Mouse (Mus musculus) heart, postnatal 14 days (tissue): ENCODE data around the gene L3mbtl4. TPM values are rescaled to one million over a fixed set of nuclear protein-coding genes. Genes with fewer than 3 reads are reported as not detected.
"Not testable (repeated sequence)": the region's sequence is repeated elsewhere in the genome, so short reads cannot be mapped to it uniquely, and the experiment has no call there.

Experiments used
- DNase-seq, 2 experiments: peaks; one replicate each; pipeline ENCODE4 v3.0.0; 2021 to 2022
- intact Hi-C: fragments of 180-260 bp; cut with DNase I; formaldehyde crosslinking; loops from one replicate; pipeline ENCODE4 v1.15.1; 2025
- total RNA-seq, 2 experiments: library from RNA; stranded (reverse); gene quantifications; 2 replicates each; pipeline ENCODE4 v1.2.3; 2021

The L3mbtl4 gene
- total RNA-seq, 2 experiments from 2014 or later = not detected

DNA sequence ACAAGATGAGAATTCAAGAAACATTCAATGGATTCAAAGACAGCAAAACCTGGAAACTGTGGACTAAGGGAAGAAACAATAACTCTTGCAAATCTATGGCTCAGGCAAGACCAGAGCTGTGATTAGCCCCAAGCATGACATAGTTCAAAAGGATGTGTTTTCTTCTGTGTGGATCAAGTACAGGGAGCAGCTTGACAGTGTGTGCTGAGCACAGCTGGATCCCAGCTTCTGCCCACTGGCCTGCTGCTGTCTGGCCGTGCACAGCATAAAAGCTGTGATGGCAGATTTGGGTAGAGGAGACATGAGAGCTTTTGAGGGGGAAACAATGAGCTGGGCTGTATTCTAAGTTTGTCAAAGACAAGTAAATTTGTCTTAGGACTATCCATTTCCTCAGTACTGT lies 84.1 kb downstream of the L3mbtl4 start:
- intact Hi-C loops = no loop called here
- DNase-seq = no peak

- intact Hi-C loops = no loop called here
These were observed 97.5 kb downstream of the L3mbtl4 start for GRCm38 (mm10) chr17:68371101-68371500.

GRCm38 (mm10) chr17:68388481-68388880 lies 114.9 kb downstream of the L3mbtl4 start:
- intact Hi-C loops = no loop called here
- no peak for DNase-seq

More at GRCm38 (mm10) chr17:68371101-68371500, 97.5 kb downstream of the L3mbtl4 start:
- DNase-seq = no peak

- intact Hi-C loops = no loop called here
- no peak for DNase-seq
These were observed 132.4 kb downstream of the L3mbtl4 start for GRCm38 (mm10) chr17:68405993-68406392.

DNA sequence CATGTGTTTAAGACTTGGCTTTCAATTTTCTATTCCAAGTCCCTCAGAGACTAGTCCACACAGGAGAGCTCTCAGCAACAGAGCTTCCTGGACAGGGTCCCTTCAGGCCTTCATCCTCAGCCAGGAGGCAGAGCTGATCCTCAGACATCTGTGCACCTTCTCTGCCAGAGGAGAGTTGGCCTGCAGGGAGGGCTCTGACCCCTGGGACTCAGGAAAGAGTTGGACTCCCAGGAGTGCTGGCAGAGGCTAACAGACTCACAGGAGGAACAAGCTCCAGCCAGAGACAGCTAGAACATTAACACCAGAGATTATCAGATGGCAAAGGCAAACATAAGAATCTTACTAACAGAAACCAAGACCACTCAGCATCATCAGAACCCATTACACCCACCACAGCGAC lies 133.5 kb downstream of the L3mbtl4 start:
- DNase-seq, intact Hi-C loops: not testable (repeated sequence)

- DNase-seq = no peak
- intact Hi-C loops = no loop called here
These were observed 149.3 kb downstream of the L3mbtl4 start for GRCm38 (mm10) chr17:68422663-68423498.

DNA sequence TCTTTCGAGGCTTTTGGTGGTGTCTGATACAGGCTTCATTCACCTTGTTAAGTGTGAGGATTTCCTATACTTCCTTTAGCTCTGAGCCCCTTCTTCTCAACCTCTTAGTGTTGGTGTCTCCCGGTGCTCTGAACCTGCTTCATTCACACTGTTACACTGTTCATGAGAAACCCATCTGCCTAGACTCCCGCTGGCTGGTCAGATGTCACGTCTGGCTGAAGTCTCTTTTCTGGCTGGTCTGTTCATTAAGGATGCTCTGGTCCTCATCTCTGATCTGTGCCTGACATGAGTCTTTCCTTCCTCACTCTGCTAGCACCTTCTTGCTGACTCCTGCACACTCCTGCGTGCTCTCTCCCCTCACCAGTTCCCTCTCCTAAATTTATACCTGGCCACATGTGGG lies 160.0 kb downstream of the L3mbtl4 start:
- intact Hi-C loops = no loop called here
- no peak for DNase-seq

- DNase-seq = no peak
- intact Hi-C loops = no loop called here
These were observed 177.3 kb downstream of the L3mbtl4 start for GRCm38 (mm10) chr17:68450921-68451320.

GRCm38 (mm10) chr17:68461471-68461870 lies 187.9 kb downstream of the L3mbtl4 start:
- intact Hi-C loops = no loop called here
- DNase-seq = no peak

- no peak for DNase-seq
- intact Hi-C loops = no loop called here
These were observed 193.7 kb downstream of the L3mbtl4 start for GRCm38 (mm10) chr17:68467311-68467710.

DNA sequence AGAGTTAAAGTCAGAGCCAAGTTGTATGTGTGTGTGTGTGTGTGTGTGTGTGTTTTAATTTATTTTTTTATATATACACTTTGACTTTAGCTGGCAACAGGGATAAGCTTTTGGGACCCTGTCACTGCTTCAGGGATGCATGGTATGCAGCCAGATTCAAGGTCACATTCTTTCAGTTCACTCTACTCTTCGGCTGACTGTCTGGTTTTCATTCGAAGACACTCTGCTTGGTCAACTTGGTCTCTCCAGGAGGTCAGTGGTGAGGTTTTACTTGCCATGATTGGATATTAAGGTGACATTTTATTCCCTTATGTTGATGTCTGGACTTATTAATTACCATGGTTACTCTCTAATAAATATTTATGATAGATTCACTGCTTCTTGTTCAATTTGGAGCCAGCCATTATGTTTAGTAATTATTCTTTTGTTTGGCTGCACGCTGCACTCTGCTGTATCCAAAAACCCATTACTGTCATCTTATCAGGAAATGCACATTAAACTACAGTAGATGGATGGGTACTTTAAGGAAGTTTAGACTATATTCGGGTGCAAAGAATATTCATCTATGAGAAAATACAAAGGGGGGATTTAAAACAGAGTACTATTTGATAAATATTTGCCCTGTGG lies 216.6 kb downstream of the L3mbtl4 start:
- intact Hi-C loops = no loop called here
- no peak for DNase-seq

DNA sequence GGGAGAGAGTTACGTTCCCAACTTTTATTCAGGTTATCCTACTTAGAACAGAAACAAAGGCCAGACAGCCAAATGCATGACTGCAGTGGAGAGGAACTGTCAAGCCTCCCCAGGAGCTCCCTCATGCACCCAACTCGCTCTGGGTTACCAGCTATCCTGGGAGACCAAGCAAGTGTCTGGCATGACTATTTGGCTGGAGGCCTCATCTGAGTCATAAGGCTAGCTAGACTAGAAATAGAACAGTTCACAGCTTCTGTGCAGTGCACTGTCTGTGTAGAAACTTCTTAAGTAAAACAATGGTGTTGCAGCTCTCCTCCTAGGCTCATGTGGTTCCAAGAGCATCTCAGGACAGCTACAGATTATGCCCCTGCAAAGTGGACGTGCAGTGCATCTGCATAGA lies 218.6 kb downstream of the L3mbtl4 start:
- intact Hi-C loops = no loop called here

DNA sequence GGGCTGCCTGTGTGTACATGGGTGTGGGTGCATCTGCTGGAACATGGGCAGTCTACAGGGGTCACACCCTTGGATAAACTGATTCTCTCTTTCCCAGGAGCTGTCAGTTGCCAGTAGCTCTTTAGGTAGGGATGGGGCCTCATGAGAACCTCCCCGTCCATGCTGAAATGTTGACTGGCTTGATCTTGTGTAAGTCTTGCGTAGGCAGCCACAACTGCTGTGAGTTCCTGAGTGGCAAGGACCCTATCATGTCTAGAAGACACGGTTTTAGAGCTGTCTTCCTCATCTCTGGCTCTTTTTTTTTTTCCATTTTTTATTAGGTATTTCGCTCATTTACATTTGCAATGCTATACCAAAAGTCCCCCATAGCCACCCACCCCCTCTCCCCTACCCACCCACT lies 229.4 kb downstream of the L3mbtl4 start:
- intact Hi-C loops, DNase-seq: not testable (repeated sequence)

More for the DNA sequence above, 218.6 kb downstream of the L3mbtl4 start:
- DNase-seq = peak; percentile 6 to 31

GRCm38 (mm10) chr17:68559698-68560097 lies 286.1 kb downstream of the L3mbtl4 start:
- no peak for DNase-seq
- intact Hi-C loops = no loop called here

- intact Hi-C loops = no loop called here
- DNase-seq = no peak
These were observed 286.7 kb downstream of the L3mbtl4 start for GRCm38 (mm10) chr17:68560264-68560663.

GRCm38 (mm10) chr17:68571806-68572205 lies 298.2 kb downstream of the L3mbtl4 start:
- intact Hi-C loops = no loop called here

DNA sequence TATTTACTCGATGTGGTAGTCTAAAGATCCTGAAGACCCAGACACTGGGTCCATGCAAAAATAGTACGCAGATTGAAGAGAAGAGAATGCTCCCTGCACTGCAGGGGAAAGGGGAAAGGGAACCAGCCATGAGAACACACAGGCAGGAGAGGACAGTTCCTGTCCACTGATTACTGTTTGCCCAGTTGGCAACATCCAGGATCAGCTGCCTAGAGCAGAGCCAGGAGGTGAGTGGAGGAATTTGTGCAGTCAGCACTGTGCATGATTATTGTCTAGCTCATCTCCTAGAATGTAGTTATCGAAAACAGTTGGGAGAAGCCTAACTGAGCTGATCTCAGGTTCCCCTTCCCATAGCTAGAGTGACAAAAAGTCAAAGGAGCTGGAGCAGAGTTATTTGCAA lies 311.6 kb downstream of the L3mbtl4 start:
- DNase-seq = no peak
- intact Hi-C loops = no loop called here

More at GRCm38 (mm10) chr17:68571806-68572205, 298.2 kb downstream of the L3mbtl4 start:
- DNase-seq = no peak

DNA sequence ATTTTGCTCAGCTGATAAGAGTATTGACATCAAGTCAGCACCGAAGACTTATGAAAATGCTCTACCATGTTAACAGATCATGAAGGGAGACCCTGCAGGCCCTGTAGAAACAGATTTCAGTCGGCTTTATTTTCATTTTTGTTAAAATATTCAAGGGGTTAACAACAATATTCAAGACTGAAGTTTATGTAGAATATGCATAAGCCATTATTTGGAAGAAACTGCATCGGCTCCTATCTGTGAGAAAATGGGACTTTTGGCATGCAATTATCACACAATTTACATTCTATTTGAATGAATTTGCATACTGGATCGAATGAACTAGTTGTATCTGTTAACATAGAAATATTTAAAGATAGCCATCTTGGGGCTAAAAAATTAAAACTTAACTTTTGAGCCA lies 318.0 kb downstream of the L3mbtl4 start:
- no peak for DNase-seq
- intact Hi-C loops = no loop called here

DNA sequence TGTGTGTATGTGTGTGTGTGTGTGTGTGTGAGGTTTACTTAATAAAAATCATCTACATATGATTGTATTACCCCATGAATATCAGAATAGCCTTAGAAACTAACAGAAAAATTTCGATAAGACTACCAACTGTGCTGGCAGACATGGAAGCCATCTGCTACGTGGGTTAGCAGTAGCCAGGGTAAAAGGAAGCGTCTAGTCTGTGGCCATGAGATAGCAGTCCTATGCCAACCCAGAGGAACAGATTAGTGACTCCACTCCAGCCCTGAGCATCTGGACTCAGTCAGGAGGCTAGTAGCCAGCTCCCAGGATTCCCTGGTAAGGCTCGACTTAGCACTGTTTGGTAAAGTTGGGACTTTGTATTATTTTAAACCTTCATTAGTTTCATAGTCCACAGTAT lies 329.1 kb downstream of the L3mbtl4 start:
- intact Hi-C loops = no loop called here
- DNase-seq = no peak

GRCm38 (mm10) chr17:68607691-68608090 lies 334.1 kb downstream of the L3mbtl4 start:
- peak; percentile 5 to 42 for DNase-seq
- intact Hi-C loops = no loop called here

DNA sequence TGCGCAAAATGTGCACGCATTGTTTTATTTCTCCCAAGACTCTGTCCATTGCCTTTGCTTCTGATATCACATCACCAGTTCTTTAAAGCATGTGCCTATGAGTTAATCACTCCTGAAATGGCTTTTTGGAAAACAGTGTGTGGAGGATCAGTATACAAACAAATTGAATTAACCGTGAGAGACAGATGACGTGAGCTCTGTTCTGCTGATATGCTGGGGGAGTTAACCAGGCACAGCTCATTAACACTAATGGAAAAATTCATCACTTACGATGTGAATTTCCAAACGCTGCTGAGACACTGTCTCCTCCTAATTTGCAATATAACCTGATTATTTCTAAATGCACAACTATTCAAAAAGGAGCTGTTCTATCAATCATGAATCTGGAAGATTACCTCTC lies 337.6 kb downstream of the L3mbtl4 start:
- DNase-seq = no peak
- intact Hi-C loops = no loop called here

GRCm38 (mm10) chr17:68625281-68625680 lies 351.7 kb downstream of the L3mbtl4 start:
- DNase-seq = no peak
- intact Hi-C loops = no loop called here
